Mouse (Mus musculus): ENCODE measurements at regions not wholly inside any gene's neighbourhood (a gene's known extent, or its start where the extent isn't known, plus 50 kb on each side); places are given as distances from the start of the nearest gene placed in this dataset.

DNA sequence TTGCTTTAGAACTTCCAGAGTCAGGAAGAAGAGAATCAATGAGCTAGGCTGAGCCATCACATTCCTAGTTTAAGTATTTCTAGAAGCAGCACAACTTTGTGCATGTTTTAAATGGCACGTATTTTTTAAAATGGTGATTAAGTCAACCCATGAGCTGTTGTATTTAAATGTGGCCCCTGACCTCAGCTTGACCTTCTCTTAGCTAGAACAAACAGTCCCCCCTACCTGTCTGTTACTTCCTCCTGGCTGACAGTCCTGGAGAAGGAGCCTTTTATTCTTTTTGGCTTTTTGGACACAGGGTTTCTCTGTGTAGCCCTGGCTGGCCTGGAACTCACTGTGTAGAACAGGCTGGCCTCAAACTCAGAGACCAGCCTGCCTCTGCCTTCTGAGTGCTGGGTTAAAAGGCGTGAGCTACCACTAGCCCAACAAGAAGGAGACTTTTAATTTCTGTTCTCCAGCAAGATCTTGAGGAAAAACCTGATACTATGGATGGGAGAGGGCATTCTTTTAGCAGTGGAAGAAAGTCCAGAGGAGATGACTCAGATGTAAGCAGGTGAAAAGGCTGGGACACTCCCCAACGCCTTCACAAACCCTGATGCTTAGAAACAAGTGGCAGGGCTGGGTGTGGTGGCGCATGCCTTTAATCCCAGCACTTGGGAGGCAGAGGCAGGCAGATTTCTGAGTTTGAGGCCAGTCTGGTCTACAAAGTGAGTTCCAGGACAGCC lies 69.3 kb upstream of the Rap1b start:
- TF ChIP-seq CTCF (IDR thresholded peaks at IDR 0.05; ENCODE audit: extremely low read depth, insufficient read depth, low read length) (no peak), POLR2A (IDR thresholded peaks at IDR 0.05; ENCODE audit: extremely low read depth, insufficient read depth, low read length) (no peak)
